Mouse (Mus musculus) liver, embryonic 11.5 days (tissue): ENCODE results near the gene Supt4a. TPM values are rescaled to one million over a fixed set of nuclear protein-coding genes. Genes with fewer than 3 reads are reported as not detected.
A peak's percentile ranks its signal among the peaks of the same experiment; 100 is the strongest.

ENCODE experiments used
- ATAC-seq: fragments of 200-750 bp; cut with Nextera tagmentation; replicated peaks from 2 replicates; pipeline ENCODE4 v1.8.0; 2017; ENCODE audit warnings: moderate number of reproducible peaks, mild to moderate bottlenecking, moderate TSS enrichment, moderate library complexity; ENCODE audit not compliant: low FRiP score
- DNase-seq: peaks from one replicate; pipeline ENCODE4 v3.0.0-alpha.2; 2017; ENCODE audit warnings: low spot score
- H3K27ac ChIP-seq: fragments of 300-500 bp; sonication (generic); 2 replicates; pipeline ENCODE4 v1.5.1; 2014; ENCODE audit warnings: mild to moderate bottlenecking, low read depth, low read length, control low read depth
- H3K27me3 ChIP-seq: fragments of 300-500 bp; sonication (generic); replicated peaks from 2 replicates; pipeline ENCODE4 v1.6.1; 2014; ENCODE audit warnings: low read length, mixed read lengths; ENCODE audit not compliant: control insufficient read depth, insufficient read depth
- H3K36me3 ChIP-seq: fragments of 300-500 bp; sonication (generic); 2 replicates; pipeline ENCODE4 v1.6.1; 2014; ENCODE audit warnings: mild to moderate bottlenecking, low read length, moderate library complexity, mixed read lengths; ENCODE audit not compliant: control insufficient read depth, insufficient read depth
- H3K4me1 ChIP-seq: fragments of 300-500 bp; sonication (generic); replicated peaks from 2 replicates; pipeline ENCODE4 v1.6.1; 2014; ENCODE audit warnings: low read length, mixed read lengths; ENCODE audit not compliant: control insufficient read depth, insufficient read depth
- H3K4me2 ChIP-seq: fragments of 300-500 bp; sonication (generic); 2 replicates; pipeline ENCODE4 v1.6.1; 2014; ENCODE audit warnings: mild to moderate bottlenecking, control low read depth, moderate library complexity
- H3K4me3 ChIP-seq: fragments of 300-500 bp; sonication (generic); 2 replicates; pipeline ENCODE4 v1.5.1; 2014; ENCODE audit warnings: low read depth, low read length, control low read depth
- H3K9ac ChIP-seq: fragments of 300-500 bp; sonication (generic); 2 replicates; pipeline ENCODE4 v1.6.1; 2014; ENCODE audit warnings: low read depth, low read length, control low read depth
- H3K9me3 ChIP-seq: fragments of 300-500 bp; sonication (generic); 2 replicates; pipeline ENCODE4 v1.6.1; 2016; ENCODE audit warnings: low read length, inconsistent platforms, mixed read lengths; ENCODE audit not compliant: control insufficient read depth
- WGBS: fragments of 180-500 bp; shearing (Covaris S2); extraction: QIAGEN DNeasy Blood & Tissue Kit; methylation state at CpG from one replicate; pipeline ENCODE4 v1.1.7; 2014; 5-methylcytosine and 5-hydroxymethylcytosine counted together
- polyA plus RNA-seq: library from polyadenylated mRNA; unstranded; fragments of >200 nt; fragmentation: Nextera tagmentation; extraction: Ambion mirVana; gene quantifications from 2 replicates; pipeline ENCODE4 v1.2.1, GENCODE M21; 2014

The Supt4a gene
- polyA plus RNA-seq, 1 experiment from 2014 or later, result 240 TPM

- Histone ChIP-seq H3K27ac (peak overlapping the region; percentile 16; the same call in 1 of the 2 replicates), H3K4me2 (no peak overlapping the region), H3K4me1 (peaks cover 15% of the 10 kb centered on the region), H3K36me3 (peaks cover 26% of the 10 kb centered on the region), H3K4me3 (no peak overlapping the region), H3K9me3 (no peaks in the 10 kb centered on the region), H3K9ac (no peak overlapping the region; the same call in 1 of the 2 replicates), H3K27me3 (no peaks in the 10 kb centered on the region)
- ATAC-seq, result no peak
- WGBS, result 77% methylated on average over 9 of the region's 9 CpGs
- no peak for DNase-seq
Observed at GRCm38 (mm10) chr11:87745632-87746555, 8.5 kb downstream of the Supt4a start.

DNA sequence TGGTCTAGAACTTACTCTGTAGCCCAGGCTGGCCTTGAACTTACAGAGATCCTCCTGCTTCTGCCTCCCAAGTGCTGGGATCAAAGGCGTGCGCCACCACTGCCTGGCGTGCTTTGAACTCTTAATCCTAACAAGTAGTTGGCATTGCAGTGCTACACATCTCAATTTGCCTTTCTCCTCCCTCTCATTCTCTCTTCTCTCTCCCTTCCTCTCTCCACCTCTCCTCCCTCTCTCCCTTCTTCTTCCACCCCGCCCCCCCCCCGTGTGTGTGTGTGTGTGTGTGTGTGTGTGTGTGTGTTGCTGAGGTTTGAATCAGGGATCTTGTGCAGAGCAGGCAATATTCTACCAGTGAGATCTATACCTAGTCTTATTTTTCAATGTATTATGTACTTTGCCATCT is 10.0 kb downstream of the Supt4a start:
- Histone ChIP-seq H3K27me3 (no peaks in the 10 kb centered on the region), H3K4me2 (no peak overlapping the region), H3K9me3 (no peaks in the 10 kb centered on the region), H3K4me1 (peaks cover 29% of the 10 kb centered on the region), H3K4me3 (no peak overlapping the region), H3K36me3 (peaks cover 21% of the 10 kb centered on the region), H3K9ac (no peak overlapping the region), H3K27ac (no peak overlapping the region)
- WGBS, result 85% methylated on average over 5 of the region's 5 CpGs
- ATAC-seq, result no peak
- DNase-seq, result no peak

- peak overlapping the region; percentile 100 for H3K27ac ChIP-seq
Observed at GRCm38 (mm10) chr11:87747716-87748115, 10.4 kb downstream of the Supt4a start.

DNA sequence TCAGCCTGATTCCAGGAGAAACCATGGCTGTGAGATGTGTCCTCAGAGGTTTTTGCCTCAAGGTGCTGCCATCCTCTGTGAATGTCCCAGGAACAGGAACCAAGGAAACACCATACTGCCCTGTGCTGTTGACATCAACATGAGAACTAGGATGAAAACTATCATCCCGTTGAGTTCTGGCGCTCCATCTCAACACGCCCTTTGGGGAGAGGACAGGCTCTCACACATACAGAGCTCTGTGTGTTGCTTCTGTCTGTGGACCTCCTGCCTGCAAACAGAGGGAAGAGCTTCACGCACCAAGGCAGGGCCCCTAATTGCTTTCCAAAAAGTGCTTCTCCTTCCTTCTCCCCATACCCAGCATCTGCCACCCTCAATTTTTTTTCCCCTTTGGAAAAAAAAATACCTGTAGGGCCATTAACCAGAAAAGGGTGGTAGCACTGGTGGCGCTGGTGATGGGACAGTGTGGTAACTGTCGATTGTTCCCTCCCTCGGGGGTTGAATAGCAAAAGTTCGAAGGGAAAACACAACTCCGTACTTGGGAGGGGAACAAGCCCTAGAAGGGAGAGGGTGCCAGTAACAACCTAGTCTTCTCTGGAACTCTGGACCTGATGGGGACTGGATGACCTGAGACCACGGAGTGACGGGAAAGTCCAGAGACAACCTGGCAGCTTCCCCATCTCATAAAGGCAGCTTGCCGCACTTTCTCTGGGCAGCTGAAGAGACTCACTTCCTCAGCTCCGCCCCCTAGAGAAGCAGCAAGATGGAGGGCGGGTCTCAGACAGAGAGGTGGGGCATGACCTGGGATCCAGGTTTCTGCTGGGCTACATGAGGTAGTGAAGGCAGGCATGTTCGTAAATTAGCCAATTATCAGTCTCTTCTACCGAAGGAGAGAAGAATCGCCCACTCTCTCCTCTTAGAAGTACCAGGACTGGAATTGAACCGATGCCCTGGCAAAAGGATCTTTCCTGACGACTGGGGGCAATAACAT is 11.1 kb downstream of the Supt4a start:
- Histone ChIP-seq H3K27ac (peak overlapping the region; percentile 100), H3K4me2 (peak overlapping the region; percentile 82), H3K9ac (peak overlapping the region; percentile 66), H3K4me3 (peak overlapping the region; percentile 31), H3K4me1 (peaks cover 38% of the 10 kb centered on the region), H3K36me3 (peaks cover 19% of the 10 kb centered on the region), H3K27me3 (no peaks in the 10 kb centered on the region), H3K9me3 (no peaks in the 10 kb centered on the region)
- 20% methylated on average over 19 of the region's 19 CpGs for whole genome bisulfite sequencing
- ATAC-seq, result peak; percentile 60
- no peak for DNase-seq

More at GRCm38 (mm10) chr11:87747716-87748115, 10.4 kb downstream of the Supt4a start:
- no peaks in the 10 kb centered on the region for H3K9me3 ChIP-seq
- no peak for DNase-seq
- H3K4me3 ChIP-seq, result peak overlapping the region; percentile 31; the same call in 1 of the 2 replicates
- 89% methylated on average over 7 of the region's 7 CpGs for WGBS
- peak overlapping the region; percentile 82 for H3K4me2 ChIP-seq
- no peaks in the 10 kb centered on the region for H3K27me3 ChIP-seq
- peak overlapping the region; percentile 66 for H3K9ac ChIP-seq
- ATAC-seq, result no peak
- peaks cover 33% of the 10 kb centered on the region for H3K4me1 ChIP-seq
- peaks cover 21% of the 10 kb centered on the region for H3K36me3 ChIP-seq

DNA sequence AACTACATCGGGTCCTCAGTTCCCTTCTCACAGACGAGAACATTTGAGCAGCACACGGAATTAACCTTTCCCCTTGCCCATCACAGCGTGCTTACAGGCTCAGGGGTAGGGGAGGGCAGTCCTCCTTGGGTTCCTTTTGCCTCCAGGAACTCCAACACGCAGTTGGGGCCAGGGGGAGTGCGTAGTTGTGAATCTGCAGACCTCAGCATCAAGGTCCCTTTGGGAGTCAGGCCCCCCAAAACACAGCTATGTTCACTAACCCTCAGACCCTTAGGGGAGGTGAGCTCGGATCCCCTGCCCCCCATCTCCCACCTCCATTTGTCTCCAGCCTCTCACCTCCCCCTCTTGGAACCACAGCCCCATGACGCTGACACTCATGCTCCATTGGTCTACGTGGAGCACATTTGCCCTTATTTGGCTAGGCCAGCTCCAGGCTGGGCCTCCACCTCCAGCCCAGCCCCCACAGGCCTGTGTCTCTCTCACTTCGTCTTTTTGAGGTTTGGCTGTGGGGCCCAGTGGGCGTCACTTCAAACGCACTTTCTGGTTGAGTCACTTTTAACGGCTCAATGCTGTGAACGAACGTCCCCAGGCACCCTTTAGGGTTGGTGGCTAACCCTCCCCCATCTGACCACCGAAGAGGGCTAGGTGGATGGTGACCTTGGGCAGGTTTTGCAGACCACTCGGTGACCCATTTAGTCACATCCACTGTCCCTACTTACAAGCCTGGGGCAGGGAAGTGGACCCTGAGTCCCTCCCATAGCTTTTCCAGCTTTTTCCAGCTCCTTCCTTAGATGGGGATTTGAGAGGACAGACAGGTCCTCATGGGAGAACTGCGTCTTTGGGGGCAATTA is 12.1 kb downstream of the Supt4a start:
- H3K9ac ChIP-seq, result peak overlapping the region; percentile 66
- peak overlapping the region; percentile 82 for H3K4me2 ChIP-seq
- peak; percentile 85 for ATAC-seq
- H3K36me3 ChIP-seq, result peaks cover 11% of the 10 kb centered on the region
- H3K27me3 ChIP-seq, result no peaks in the 10 kb centered on the region
- DNase-seq, result peak; percentile 80
- H3K27ac ChIP-seq, result peak overlapping the region; percentile 100
- no peaks in the 10 kb centered on the region for H3K9me3 ChIP-seq
- H3K4me3 ChIP-seq, result peak overlapping the region; percentile 31
- WGBS, result 21% methylated on average over 18 of the region's 18 CpGs
- H3K4me1 ChIP-seq, result peaks cover 45% of the 10 kb centered on the region

GRCm38 (mm10) chr11:87750043-87750421 is 12.7 kb downstream of the Supt4a start:
- ATAC-seq (peak; percentile 59), DNase-seq (peak; percentile 53)
- H3K4me3 ChIP-seq, result peak overlapping the region; percentile 31
- peaks cover 6% of the 10 kb centered on the region for H3K36me3 ChIP-seq
- H3K4me1 ChIP-seq, result peaks cover 49% of the 10 kb centered on the region
- H3K27ac ChIP-seq, result peak overlapping the region; percentile 100
- H3K9me3 ChIP-seq, result no peaks in the 10 kb centered on the region
- WGBS, result 37% methylated on average over 11 of the region's 11 CpGs
- H3K9ac ChIP-seq, result peak overlapping the region; percentile 66
- H3K4me2 ChIP-seq, result peak overlapping the region; percentile 82
- H3K27me3 ChIP-seq, result no peaks in the 10 kb centered on the region

DNA sequence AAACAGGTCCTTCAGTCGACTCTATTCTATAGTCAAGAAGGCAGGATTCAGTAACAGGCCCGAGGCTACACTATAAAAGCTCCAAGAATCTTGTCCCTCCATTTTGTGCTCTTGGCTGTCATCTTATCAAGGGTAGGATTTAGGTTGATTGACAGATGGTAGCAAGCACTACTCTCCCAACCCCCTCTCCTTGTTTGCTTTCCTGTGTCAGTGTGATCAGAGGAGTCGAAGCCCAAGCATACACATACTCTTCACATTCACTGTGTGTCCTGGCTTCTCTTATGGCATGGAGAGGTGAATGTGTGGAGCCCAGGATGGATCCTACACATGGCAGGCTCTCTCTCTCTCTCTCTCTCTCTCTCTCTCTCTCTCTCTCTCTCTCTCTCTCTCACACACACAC is 13.2 kb downstream of the Supt4a start:
- Histone ChIP-seq H3K4me2 (peak overlapping the region; percentile 82), H3K27me3 (no peaks in the 10 kb centered on the region), H3K27ac (peak overlapping the region; percentile 100), H3K9ac (peak overlapping the region; percentile 66), H3K4me1 (peaks cover 49% of the 10 kb centered on the region), H3K9me3 (no peaks in the 10 kb centered on the region), H3K36me3 (peaks cover 1% of the 10 kb centered on the region; the same call in 1 of the 2 replicates), H3K4me3 (peak overlapping the region; percentile 31)
- 28% methylated on average over 3 of the region's 3 CpGs for WGBS
- DNase-seq (no peak), ATAC-seq (no peak)
